Mouse (Mus musculus) kidney, adult 8-10 months (tissue): ENCODE measurements at regions not wholly inside any gene's neighbourhood (a gene's known extent, or its start where the extent isn't known, plus 50 kb on each side); places are given as distances from the start of the nearest gene placed in this dataset.

Experiments
- DNase-seq, 2 experiments: peaks; one replicate each; pipeline ENCODE4 v3.0.0; 2022

DNA sequence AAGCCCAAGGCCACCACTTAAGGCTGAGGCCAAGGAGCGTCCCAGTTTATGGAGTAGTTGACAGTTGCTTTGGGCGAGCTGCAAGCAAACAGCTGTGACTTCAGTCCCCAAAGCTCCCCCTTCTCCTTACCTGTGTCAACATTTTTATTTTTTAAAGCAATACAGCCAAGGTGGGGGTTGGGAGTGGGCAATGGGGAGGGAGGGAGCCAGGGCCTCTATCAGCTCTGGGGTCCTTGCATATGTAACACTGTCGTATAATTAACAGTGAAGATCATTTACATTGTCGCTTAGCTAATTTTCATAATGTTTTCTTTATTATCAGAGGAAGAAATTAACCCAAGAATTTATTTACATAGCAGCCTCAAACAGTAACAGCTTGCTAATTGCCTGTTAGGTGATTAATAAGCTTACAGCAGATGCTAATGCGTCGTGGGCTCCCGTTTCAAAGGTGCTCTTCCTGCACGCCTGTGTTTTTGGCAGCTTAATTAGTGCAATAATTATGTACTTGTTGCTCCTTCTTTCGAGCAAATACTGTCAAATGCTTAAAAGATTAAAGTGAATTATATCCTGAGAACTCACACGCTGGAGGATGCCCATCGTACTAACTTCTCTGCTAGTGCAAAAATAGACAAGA is 227.4 kb upstream of the Tle3 start:
- no peak for DNase-seq

DNA sequence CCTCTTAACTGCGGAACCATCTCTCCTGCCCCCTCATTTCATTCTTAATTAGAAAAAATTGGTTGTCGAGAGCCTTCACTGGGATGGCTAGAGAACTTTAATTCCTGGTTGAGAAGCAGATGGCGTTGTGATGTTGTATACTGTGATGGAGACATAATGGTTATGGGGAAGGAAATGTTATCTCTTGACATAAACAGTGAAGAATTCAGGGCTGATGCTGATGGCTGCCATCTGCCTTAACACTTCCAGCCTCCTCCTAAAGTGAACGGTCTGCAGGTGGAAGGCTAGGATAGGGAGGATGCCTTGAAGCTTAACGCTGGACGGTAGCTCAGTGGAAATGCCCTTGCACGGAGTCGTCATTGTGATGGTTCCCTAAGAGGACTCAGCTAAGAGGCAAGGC is 226.4 kb upstream of the Tle3 start:
- no peak for DNase-seq

DNA sequence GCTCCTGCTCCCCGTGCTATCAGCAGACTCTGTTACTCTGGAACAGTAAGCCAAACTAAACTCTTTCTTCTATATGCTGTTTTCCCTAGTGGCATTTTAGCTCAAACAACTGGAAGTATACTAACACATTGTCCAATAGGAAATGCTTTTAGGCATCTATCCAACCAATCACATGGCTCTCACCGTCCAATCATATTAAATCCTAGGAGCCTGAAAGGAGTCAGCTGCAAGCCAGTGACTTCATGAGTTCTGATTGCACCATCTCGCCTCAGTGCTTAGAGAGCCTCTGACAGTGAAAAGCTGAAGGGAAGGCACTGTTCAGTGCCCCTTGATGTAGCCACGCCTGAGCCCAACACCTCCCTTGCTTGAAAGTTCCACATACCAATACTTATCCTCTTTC is 221.0 kb upstream of the Tle3 start:
- DNase-seq = no peak

DNA sequence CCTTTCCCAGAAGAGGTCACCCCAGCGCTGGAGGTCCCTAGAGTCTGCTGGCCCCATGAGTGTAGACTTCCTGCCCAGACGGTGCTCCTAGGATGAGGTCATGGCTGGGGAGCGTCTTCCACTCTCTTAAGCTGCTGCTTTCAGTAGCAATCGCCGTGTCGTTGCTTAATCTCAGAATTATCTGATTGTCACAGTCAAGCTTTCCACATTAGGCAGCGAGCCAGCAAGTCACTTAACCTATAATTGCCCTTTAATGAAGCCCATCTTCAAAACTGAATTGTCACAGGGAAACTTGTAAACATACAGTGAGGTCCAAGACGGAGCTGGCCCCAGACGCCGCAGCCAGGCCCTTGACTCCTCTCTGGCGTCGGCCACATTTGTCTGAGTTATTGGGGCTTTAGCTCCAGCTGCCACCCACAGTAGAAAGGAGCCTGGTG is 220.2 kb upstream of the Tle3 start:
- peak; percentile 18 to 34 for DNase-seq

DNA sequence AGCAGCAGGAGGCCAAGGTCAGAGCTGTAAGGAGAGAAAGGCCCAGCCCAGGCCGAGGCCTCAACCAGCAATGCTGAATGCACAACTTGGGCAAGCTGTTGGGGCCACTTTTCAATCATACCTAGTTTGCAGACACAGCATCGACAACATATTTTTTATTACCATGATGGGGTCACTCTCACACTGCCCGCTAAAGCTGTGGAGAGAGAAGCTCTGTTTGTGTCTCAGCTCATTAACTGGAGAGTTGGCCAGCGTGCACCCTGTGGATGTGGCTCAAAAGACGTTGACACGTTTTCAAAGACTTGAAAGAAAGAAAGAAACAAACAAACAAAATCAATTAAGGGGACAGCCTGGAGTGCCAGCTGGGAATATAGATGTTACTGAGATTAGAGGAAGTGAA is 217.4 kb upstream of the Tle3 start:
- DNase-seq = no peak

DNA sequence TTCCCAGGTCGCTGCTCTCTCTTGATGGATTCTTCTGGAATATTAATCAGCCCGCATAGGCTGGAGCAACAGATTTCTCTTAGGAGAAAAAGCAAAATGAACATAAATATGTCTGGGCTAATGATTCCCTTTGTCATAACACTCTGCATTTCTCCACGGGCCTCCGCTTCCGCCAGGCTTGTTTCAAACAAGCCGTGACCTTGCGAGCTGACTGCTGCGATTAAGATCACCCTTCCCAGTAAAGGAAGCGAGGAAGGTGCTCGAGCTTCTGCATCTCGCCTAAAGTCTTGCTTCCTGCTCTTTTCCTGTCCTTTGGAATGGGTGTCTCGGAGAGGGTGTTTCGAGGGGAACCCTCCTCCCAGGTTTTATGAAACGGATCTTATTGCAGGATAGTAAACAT is 216.3 kb upstream of the Tle3 start:
- no peak for DNase-seq

DNA sequence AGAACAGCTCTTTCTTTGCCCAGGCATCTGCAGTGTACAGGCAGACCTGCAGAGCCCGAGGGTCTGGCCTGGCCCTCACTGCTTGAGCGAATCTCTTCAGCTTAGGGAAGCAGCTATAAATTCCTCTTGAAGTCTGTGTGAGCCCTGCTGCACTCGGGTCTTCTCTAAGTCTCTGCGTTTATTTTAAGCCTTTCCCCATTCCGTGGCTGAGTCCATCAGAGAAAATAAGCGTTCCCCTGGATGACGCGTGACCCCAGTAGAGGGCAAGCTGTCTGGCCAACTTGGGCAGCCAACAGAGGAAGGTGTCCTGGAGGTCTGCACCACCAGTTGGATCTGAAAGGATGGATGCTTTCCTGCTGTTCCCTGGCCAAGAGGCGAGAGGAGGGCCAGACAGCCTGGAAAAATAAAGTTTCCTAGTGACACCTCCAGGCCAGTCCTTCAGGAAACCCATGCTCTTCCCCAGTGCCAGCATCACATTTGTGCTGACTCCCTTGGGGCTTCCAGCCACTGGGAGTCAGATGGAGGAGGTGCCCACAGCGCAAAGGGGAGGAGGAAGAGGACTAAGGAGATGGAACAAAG is 213.9 kb upstream of the Tle3 start:
- DNase-seq = no peak

DNA sequence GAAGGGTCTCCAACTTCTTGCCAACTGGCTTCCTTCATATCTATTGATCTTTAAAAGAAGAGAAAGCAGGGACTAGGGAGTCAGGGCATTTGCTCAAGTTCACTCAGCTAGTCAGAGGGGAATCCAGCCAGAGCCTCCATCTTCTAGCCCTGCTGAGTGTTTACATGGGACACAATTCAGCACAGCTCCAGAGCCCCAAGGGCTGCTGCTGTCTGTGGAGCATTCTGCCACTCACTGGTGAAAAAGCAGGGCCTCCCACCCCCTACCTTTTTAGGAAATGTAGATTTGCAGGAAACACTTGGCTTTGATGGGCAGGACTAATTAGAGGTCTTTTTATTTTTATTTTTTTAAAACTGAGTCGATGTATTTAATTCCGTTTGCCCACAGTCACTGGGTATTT is 213.0 kb upstream of the Tle3 start:
- DNase-seq = no peak

DNA sequence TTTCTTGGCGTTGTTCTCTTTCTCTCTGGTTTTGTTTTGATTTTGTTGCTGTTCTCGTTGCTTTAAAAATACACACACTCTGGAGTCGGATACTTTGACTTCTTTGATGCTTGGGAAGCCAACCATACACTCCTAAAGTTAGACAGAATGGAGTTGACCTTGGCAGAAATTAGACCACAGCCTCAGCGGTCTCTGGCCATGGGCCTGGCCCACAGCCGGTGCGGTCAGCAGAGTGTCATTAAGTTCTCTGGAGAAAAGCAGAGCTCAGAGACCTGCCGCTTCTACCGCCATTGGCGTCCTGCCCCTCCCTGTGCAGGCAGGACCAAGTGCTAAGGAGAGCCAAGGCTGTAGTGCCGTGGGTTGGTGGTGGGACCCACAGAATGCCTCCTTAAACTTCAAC is 212.6 kb upstream of the Tle3 start:
- peak; percentile 44 to 49 for DNase-seq

DNA sequence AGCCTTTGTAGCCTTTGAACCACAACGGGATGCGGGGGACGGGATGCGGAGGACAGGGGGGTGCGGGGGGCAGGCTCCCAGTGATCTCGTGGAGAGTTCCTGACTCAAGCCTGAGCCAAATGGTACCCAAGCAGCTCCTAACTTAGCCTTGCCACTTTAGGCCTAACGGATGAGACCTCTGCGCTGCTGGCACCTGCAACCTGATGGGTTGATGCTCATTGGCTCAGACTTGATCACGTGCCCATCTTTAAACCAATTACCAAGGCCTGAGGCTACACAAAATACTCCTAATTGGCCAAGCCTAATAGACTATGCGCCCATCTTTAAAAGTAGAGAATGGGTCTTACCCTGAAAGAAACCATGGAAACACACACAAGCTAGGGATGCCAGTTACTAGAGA is 209.3 kb upstream of the Tle3 start:
- no peak for DNase-seq

DNA sequence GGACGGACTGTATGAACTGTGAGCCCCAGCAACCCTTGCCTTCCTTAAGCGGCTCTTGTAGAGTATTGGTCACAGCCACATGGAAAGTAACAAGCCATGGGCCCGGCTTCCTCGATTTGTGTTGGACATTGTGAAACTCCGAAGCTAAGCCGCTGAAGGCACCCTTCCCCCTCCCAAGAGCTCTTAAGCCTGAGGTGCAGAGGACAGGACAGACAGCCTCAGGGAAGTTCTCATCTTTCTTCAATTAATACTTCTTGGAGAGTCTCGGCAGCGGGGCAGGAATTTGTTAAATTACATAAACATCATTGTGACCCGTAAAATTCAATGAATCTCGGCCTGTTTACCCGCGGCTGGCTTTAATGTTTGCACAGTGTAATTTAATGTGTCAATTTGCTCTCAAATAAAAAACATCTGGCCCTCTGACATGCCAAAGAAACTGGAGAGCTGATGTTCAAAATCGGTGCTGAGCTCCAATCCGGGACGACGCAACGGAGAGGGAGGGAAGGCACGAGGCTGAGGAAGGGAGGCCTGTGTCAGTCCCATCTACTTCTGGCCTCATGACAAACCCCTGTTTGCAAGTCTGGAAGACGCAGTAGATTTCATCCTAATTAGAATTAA is 208.4 kb upstream of the Tle3 start:
- peak in 1 of 2 experiments; percentile 22 for DNase-seq

DNA sequence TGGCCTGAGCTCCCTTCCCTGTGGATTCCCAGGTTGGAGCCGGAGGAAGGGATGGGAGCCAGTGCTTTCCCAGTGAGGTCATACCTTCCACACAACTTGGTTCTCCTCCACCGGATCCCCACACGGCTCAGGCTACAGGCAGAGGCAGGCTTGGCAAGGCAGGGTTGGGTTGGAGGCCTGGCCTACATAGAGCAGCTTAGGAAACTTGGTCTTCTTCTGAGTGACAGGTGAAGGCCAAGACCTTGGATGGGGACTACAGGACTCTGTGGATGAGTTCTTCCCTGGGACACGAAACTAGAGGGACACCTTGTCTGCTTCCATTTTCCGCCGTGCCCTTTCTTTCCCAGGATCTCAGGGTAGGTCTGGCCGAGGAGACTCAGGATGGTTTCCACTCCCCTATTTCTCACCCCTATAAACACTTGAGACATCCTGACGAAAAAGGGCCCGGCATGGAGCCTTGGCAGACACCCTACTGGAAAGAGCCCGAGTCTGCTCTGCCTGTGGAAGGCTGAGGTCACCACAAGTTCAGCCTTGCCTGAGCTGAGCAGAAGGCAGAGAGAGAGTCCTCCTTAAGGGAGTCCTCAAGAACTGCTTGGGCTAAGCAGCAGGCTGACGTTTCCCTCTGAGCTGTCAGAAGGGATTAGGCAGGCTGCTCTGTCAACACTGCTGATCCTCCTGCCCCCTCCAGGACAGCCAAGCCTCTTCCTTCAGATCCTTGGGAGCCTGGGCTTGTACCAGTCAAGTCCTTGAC is 207.5 kb upstream of the Tle3 start:
- DNase-seq = no peak

DNA sequence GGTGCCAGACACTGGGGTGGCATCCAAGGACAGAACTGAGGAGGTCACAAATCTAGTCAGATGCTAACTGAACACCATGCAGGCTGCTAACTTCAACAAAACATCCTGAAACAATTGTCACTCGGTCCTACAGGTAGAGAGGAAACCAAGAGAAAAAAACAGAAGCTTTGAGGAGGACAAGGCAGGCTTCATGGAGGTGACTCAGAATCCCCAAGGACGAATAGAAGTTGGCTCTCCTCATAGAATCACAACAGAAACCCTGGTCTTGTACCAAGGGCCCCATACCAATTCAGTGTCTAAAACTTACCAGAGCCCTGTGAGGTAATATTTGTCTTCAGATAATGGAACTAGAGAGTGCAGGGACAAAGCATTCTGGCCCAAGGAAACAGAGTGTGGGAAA is 206.1 kb upstream of the Tle3 start:
- DNase-seq = no peak

DNA sequence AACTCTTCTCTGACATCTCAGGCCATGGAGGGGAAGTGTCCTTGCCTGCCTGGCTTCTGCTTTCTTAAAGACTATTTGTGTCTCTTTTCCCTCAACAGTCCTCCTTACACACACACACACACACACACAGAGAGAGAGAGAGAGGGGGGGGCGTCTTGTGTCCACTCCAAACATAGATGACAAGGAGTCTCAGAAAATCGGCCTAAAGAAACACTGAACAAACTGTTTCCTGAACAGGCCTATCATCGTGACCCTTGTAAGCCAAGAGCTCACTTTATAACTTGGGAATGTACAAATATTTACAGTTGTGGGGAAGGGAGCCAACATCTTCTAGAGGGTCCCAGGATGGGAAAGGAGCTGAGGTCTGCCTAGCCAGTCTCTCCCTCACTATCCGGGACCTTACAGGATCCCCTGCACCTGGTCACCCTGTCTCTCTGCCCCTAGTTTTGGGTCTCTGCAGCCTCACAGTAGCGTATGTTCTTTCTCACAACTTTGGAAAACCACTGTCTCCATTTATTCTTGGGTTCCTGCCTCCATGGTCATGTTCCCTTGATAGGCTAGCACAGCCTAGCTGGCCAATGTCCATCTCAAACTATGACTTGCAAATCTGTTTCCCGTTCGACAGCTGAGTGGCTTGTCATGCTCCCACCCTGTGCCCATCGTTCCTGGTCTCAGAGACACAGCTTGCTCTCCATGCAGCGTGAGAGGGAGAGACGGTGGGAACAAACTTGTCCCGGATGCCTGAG is 204.9 kb upstream of the Tle3 start:
- no peak for DNase-seq

DNA sequence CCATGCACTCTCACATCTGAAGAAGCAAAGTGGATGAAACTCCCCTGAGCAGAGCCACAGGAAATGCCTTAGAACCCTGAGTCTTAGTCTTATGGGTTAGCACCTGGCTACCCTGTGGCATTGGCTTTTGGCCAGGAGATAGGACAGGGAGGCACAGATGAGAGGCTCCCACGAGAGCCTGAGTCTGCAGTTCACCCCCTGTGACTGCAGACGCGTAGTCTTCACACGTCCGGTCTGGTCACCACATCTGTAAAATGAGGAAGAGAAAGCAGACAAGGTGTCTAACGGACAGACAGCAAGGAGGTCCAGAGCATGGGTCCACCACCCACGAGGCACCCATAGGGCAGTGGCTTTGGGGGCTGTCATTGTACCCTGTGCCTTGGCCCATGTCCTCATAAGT is 203.2 kb upstream of the Tle3 start:
- no peak for DNase-seq

DNA sequence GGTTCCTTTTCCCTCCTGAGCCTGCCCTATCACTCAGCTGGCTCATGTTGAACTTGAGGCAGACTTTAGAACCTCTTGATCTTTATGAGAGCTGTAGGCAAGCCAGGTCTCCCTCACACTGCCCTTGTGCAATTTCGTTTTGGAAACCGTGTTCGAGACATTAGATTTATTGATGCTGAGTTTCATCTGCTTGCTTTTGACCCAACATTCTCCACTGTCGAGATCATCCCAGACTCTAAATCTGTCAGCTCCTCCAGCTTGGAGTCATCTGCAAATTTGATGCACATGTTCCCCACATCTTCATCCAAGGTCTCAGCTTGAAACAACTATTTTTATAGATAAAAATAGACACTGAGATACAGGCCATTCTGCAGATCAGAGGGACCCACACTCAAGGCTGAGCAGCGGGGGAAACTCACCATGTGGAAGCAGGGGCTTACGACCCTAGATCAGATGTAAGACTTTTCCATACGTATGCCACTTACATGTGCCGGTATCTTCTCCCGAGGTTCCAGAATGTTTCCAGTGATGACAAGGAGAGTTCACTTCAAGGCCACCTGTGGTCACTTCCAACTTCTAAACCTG is 202.6 kb upstream of the Tle3 start:
- DNase-seq = peak in 1 of 2 experiments; percentile 22

DNA sequence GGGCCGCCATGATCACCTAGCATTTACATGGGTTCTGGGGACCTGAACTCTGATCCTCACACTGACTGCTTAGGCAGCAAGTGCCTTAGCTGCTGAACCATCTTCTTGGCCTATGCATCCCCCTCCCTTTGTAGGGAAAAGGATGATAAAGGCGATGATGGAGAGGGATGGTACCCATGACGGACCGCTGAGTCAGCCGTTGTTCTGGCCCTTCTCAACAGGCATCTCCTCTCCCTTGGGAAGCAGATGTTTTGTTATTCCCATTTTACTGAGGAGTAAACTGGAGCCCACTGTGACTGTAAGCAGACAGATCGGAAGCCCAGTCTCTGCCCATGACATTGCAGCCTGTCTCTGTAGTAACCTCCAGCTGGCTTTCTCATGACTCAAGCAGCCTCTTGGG is 201.2 kb upstream of the Tle3 start:
- no peak for DNase-seq

DNA sequence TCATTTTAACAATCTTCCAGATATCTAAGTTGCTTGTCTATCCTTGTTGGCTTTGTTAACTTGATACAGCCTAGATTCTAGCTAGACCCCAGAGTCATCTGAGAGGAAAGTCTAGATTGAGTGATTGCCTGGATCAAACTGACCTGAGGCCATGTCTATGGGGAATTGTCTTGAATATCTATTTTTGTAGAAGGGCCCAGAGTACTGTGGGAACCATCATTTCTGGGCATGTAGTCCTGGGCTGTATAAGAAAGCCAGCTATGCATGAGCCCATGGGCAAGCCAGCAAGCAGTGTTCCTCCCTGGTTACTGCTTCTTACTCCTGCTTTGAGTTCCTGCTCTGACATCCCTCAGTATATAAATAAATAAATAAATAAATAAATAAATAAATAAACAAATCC is 199.7 kb upstream of the Tle3 start:
- no peak for DNase-seq

DNA sequence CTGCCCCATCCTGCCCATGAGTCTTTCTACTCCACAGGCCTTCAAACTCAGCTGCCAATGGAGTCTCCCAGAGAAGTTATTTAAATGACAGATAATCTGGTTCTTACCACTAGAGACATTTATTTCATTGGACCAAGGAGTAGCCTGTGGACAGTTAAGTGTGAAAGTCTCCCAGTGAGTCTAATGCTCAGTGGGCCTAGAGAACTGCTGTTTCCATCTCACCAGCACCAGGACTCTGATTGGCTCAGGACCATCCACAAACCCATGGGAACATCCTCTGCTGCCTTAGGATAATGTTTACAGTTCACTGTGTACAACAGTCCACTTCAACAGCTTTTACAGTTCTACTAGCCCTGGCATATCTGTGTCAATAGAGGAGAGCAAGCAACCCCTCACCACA is 198.6 kb upstream of the Tle3 start:
- no peak for DNase-seq

DNA sequence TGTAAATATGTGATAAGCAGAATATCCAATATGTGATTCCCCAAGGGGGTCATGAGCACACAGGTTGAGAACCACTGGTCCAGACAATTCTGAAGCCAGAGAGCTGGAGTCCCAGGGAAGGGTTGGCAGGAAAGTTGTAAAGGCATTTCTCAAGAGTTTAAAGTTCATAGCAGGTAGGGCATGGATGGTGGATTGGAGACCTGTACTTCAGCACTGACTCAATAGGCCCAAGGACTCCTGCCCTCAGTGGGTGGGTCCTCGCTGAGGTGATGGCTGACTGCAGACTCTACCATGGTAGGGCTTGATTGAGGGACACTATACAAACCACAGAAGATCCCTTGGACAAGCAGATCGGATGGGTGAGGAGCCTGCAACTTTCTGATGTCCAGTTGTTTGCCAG is 196.8 kb upstream of the Tle3 start:
- DNase-seq = no peak

DNA sequence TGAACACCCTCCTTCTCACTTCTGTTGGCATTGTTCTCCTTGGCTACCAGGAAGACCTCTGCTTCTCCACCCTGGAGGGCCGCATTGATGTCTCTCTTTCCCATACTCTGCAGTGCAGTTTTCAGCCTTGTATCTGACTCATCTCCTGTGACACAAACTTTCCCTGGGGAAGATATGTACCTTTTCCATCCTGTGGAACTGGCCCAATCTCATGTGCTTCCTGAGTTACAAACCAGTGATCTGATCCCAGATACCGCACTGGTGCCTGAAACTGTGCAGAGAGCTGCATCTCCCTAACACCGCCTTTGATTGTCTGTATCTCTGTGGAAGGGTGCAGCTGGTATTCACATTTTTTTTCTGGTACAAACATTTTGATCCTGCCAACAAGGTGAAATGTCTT is 195.3 kb upstream of the Tle3 start:
- no peak for DNase-seq

DNA sequence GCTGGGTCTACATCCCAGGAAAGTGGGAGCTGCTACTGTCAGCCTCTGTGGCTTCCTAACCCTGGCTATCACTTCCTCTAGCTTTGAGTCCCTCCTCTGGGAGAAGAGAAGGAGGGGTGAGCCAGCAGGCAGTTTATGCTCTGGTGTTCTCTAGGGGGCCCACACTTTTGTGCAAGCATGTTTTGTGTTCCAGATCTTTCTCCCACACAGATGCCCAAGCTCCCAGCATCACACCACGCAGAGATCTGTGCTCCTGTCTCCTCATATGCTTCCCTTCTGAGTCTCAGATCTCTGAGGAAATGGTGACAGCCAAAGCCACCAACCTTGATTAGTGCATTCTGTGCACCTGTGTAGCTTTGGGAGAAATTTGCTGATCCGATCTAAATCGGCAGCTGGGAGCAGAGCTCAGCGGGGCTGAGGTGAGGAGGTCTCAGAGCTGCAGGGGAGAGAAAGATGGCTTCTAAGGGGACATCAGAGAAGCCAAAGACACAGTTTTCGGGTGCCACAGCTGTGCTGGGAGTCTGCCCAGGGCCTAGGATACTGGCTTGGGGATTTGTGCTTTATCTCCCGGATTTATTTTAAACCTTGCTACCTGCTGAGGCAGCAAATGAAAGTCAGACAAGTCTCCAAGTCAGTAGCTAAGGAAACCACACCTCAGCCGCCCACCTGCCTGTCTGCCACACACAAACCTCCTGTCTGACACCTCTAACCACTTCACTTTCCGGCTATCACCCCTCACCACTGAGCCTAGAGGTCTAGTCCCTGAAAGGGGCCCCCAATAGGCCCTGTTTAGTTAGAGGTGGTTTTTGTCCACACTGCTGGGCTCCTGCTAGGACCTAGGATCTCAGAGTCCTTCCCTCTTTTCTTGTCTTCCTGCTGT is 185.4 kb upstream of the Tle3 start:
- DNase-seq = no peak
